Mouse (Mus musculus) brown adipose tissue, adult 24 weeks (tissue): ENCODE measurements around the gene Pank4. TPM values are rescaled to one million over a fixed set of nuclear protein-coding genes. Genes with fewer than 3 reads are reported as not detected.

Source experiments
- H3K27ac ChIP-seq: fragments of 200-500 bp; replicated peaks from 2 replicates; pipeline ENCODE4 v1.5.1; 2012; ENCODE audit warnings: low read depth, mild to moderate bottlenecking, low read length
- H3K4me1 ChIP-seq: fragments of 200-500 bp; 2 replicates; pipeline ENCODE4 v1.6.1; 2012; ENCODE audit warnings: low read length, mixed read lengths; ENCODE audit not compliant: control insufficient read depth, insufficient read depth, insufficient read length
- H3K4me3 ChIP-seq: fragments of 200-500 bp; 2 replicates; pipeline ENCODE4 v1.5.1; 2012; ENCODE audit warnings: low read depth, mild to moderate bottlenecking, low read length, moderate library complexity; ENCODE audit not compliant: insufficient read depth
- polyA plus RNA-seq: library from polyadenylated mRNA; stranded (reverse); fragments of >200 nt; gene quantifications from 2 replicates; pipeline ENCODE4 v1.2.4, GENCODE M21; 2012; ENCODE audit not compliant: missing spikeins, insufficient read depth, insufficient read length

Pank4 gene
- polyA plus RNA-seq, 1 experiment, result 11.0 TPM

DNA sequence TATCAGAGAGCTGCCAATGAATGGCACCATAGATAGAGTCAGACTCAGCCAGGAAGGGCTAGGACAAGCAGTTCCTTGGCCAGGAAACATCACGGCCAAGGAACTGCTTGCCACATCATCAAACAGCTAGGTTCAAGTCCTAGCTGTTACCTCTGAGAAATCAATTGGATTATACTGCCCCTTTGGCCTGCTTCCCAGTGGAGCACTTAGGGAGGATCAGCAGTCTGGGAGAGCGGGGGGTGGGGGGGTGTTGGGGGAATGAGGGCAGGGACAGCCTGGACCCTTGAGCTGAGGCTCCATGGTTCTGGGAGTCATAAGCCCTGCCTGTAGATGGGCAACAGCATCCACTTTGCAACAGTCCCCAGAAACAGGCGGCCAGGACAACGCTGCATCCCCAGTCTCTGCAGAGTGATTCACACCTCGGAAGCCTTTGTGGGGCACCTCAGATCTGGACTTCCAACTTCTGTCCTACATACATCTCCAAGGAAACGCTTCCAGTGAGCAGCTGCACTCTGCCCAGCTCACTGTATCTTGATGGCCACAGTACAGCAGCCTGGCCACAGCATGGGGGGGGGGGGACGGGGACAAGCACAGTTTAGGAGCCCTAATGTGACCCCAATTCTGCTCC, 58.4 kb downstream of the Pank4 start:
- H3K4me1 ChIP-seq, result no peaks in the 10 kb centered on the region
- no peak overlapping the region for H3K4me3 ChIP-seq

DNA sequence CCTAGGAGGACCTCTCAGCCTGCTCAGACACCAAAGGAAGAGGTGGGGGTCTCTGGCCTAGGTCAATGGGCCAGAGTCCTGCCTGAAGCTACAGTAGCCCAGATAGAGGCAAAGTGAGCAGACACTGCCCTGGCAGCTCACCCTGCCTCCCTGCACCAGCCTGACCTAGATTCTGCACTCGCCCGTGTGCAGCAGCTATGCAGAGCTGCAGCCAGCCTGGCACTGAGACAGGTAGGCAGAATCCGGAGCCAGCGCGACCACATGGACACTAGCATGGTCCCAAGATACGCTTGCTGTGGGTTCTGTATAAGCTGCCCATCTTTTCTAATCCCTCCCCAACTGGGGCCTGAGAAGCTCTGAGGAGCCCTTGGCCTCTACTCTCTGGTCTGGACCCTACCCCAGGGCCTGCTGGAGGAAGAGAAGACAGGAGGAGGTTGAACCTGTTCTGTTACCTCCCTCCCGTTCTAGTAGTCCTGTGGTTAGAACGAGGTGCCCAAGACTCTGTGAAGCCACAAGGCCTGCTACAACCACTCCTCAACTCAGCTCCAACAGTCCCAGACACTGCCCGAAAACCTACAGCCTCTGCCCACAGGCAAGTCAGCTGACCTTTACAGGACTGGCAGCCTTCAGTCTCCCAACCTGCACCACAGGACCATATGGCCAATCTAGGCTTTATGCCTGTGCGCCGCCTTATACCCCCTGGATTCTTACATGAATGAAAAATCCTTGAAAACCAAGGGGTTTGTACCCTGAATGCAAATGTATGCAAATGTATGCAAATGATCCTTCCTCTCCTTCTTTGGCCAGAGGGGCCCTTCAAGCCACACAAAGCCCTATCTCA, 60.5 kb downstream of the Pank4 start:
- Histone ChIP-seq H3K4me1 (no peaks in the 10 kb centered on the region), H3K4me3 (no peak overlapping the region), H3K27ac (no peak overlapping the region)

More for the DNA sequence above, 58.4 kb downstream of the Pank4 start:
- no peak overlapping the region for H3K27ac ChIP-seq

Other genes with a start within 250 kb of the Pank4 start
- not detected in 2 replicates for gene Ttc34, start 126.7 kb upstream of the Pank4 start, polyA plus RNA-seq
- not detected in 2 replicates for gene Mmel1, start 94.5 kb upstream of the Pank4 start, polyA plus RNA-seq
- gene Fam213b, start 65.0 kb upstream of the Pank4 start, polyA plus RNA-seq, result 22.6 and 33.5 TPM in 2 replicates
- gene Tnfrsf14, start 35.6 kb upstream of the Pank4 start, polyA plus RNA-seq, result 2.1 and 4.6 TPM in 2 replicates
- not detected in 2 replicates for gene Hes5, start 3.2 kb upstream of the Pank4 start, polyA plus RNA-seq
- gene Plch2, start 92.7 kb downstream of the Pank4 start, polyA plus RNA-seq, result not detected in 2 replicates
- gene Pex10, start 102.9 kb downstream of the Pank4 start, polyA plus RNA-seq, result 15.3 and 16.1 TPM in 2 replicates
- 115 and 123 TPM in 2 replicates for gene Rer1, start 122.3 kb downstream of the Pank4 start, polyA plus RNA-seq
- 1.3 and 1.8 TPM in 2 replicates for gene Morn1, start 122.5 kb downstream of the Pank4 start, polyA plus RNA-seq